In the genomic region with DNA sequence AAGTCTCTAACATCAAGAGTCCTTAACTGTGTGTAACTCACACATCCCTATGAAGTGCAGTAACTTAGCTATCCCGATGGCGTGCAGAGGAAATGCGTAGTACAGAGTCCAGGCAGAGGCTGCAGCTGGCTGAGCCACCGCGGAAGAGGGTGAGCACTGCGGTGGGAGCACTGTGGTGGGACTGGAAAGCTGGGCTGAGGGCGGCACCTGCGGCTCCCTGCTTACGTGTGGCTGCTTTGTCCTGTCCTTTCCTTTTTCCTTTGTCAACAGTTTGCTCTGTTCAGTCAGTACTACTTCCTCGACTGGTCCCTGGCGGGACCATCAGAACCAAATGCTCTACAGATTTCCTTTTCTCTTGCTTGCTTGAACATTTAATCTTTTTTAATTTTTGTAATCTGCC, we compare ENCODE assay signal across 14 mouse cellular contexts. TPM values are rescaled to one million over a fixed set of nuclear protein-coding genes. Genes with fewer than 3 reads are reported as not detected.
DNase-seq lines count a peak whose midpoint lies in the region.
"Had no signal": no experiment of that assay in that cellular context is flagged by ENCODE, and none has a peak within 500 bp of the region (broad histone marks: within the 10 kb centered on the region; RNA-seq: fewer than 3 reads in every experiment).

No protein-coding gene starts in this region.

- DNase-seq in testis, postnatal 10 days (ENCODE audit: low spot score) = peak; percentile 36
- DNase-seq in testis, postnatal 14 days (ENCODE audit: low spot score) = no peak
- peak; percentile 46 for DNase-seq in R1 (ENCODE audit: low read depth, low spot score)
- DNase-seq in gastrocnemius, postnatal 10 days = no peak
- no peak for DNase-seq in gastrocnemius, postnatal 14 days
- DNase-seq: adrenal gland, adult 8-10 months; adrenal gland, postnatal 14 days; adrenal gland, postnatal 36 days; cerebellum, adult 11-12 months; cerebellum, adult 2 months; cerebellum, adult 9-10 months; cerebellum, postnatal 10 days; cerebellum, postnatal 25 days; forebrain, postnatal 0 days had no signal

- intact Hi-C loops in gastrocnemius, postnatal 14 days (cut with DNase I; ENCODE audit: low total_unique reads) = no loop called here

RNA-seq across cellular contexts. Expression of a gene that starts 16.7 kb away (rescaled TPM):
- 10 to 100 TPM; 29.0 to 32.7 TPM for total RNA-seq in gastrocnemius, postnatal 10 days (2021)
- 10 to 100 TPM; 16.9 to 25.5 TPM for total RNA-seq in gastrocnemius, postnatal 14 days (2021)

Comparison
In these comparisons a context has a peak if more than half of its experiments do, and no peak if none do; other contexts are left out.
1. DNase-seq: peak in testis, postnatal 10 days (single experiment) and R1 (single experiment); none in testis, postnatal 14 days (single experiment), gastrocnemius, postnatal 10 days (single experiment) and gastrocnemius, postnatal 14 days (single experiment).